Mouse (Mus musculus): ENCODE measurements at regions not wholly inside any gene's neighbourhood (a gene's known extent, or its start where the extent isn't known, plus 50 kb on each side); places are given as distances from the start of the nearest gene placed in this dataset.
"Not testable (repeated sequence)": the region's sequence is repeated elsewhere in the genome, so short reads cannot be mapped to it uniquely, and the experiment has no call there.

DNA sequence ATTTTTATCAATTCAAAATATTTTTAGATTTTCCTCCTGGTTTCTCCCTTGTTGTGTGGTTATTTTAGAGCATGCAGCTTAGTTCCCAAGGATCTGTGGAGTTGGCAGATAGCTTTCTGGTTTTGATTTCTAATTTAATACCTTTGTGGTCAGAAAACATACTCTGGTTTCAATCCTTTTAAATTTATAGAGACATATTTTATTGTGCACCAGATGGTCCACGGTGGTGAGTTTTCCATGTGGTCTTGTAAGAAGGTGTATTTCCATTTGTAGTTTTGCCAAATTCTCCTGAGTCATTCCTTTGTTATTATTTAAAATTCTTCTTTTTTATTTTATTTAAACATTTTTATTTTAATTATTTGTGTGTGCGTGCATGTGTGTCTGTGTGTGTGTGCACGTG, 154.5 kb downstream of the Lyplal1 start:
- H3K27me3 ChIP-seq = no peaks in the 10 kb centered on the region
- no peak for ATAC-seq (ENCODE audit: borderline replicate concordance, extremely low read depth, low FRiP score, low TSS enrichment)
- H3K4me1 ChIP-seq = peaks cover 8% of the 10 kb centered on the region
- H3K27ac ChIP-seq = no peak overlapping the region
- no peak overlapping the region for H3K9ac ChIP-seq
- WGBS = 87% methylated on average over 3 of the region's 3 CpGs
- no peak overlapping the region for H3K4me2 ChIP-seq
- no peak overlapping the region for H3K4me3 ChIP-seq
- H3K36me3 ChIP-seq = no peaks in the 10 kb centered on the region
- no peaks in the 10 kb centered on the region for H3K9me3 ChIP-seq

DNA sequence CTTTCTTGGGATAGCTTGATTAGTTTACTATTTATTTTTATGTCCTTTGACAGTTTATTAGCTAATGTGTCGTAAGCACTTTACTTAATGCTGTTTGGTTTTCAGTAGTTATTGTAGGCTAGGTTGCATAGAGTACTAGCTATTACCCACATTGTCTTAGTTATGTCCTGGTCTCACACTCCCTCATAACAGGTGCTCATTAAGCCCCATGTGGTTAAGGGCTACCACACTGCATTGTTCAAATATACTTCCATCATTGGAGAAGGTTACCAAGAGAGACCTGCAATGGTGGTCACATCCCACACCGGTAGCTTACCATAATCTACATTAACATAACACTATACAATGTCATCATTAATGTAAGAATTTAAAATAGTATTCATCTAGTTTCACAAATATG, 153.3 kb downstream of the Lyplal1 start:
- Histone ChIP-seq H3K4me2 (no peak overlapping the region), H3K27me3 (no peaks in the 10 kb centered on the region), H3K36me3 (no peaks in the 10 kb centered on the region), H3K4me3 (no peak overlapping the region), H3K27ac (no peak overlapping the region), H3K9ac (no peak overlapping the region), H3K4me1 (peaks cover 18% of the 10 kb centered on the region), H3K9me3 (no peaks in the 10 kb centered on the region)
- ATAC-seq (ENCODE audit: borderline replicate concordance, extremely low read depth, low FRiP score, low TSS enrichment) = no peak
- WGBS = 91% methylated on average over 2 of the region's 2 CpGs

DNA sequence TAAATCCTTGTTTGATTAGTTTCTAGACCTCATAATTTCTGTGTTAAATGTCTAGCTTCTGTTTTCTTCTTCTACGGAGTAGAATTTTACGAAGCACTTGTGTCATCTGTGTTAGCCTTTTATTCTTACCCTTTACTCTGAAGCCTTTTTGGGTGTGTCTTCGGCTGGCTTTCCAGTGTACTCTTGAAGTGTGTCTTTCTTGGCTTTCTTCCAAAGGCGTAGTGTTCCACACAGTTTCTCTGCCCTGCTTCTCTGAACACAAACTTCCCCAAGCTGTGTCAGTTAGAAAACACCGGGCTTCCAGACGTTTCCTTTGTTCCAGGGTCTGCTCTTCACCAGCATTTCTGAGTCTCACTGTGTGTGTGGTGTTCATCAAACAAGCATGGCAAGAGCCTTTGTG, 152.7 kb downstream of the Lyplal1 start:
- no peak for ATAC-seq (ENCODE audit: borderline replicate concordance, extremely low read depth, low FRiP score, low TSS enrichment)
- Histone ChIP-seq H3K9me3 (no peaks in the 10 kb centered on the region), H3K9ac (no peak overlapping the region), H3K4me1 (peaks cover 24% of the 10 kb centered on the region), H3K4me2 (no peak overlapping the region), H3K36me3 (no peaks in the 10 kb centered on the region), H3K27me3 (no peaks in the 10 kb centered on the region), H3K27ac (peak overlapping the region; percentile 12), H3K4me3 (no peak overlapping the region)
- WGBS = 34% methylated on average over 6 of the region's 6 CpGs

DNA sequence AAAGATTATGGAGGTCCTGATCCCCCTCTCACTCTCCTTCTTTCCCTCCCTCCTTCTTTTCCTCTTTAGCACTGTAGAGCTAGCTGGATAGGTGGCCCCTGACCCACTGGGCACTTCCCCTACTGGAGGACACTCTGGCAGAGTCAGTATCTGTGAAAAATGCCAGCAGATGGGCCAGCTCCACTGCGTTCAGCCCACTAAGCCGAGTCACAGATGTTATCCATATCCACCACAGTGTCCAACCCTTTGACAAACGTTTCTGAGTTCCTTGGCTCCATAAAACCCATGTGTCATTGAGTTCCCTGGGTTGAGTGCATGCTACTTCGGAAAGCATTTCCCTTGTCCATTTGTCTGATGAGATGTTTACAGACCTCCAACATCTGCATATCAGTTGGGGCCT, 149.9 kb downstream of the Lyplal1 start:
- Histone ChIP-seq H3K9me3 (no peaks in the 10 kb centered on the region), H3K36me3 (no peaks in the 10 kb centered on the region), H3K4me1 (peaks cover 33% of the 10 kb centered on the region), H3K4me3 (no peak overlapping the region), H3K9ac (no peak overlapping the region), H3K4me2 (no peak overlapping the region), H3K27me3 (no peaks in the 10 kb centered on the region), H3K27ac (peak overlapping the region; percentile 62; the same call in 1 of the 2 replicates)
- 51% methylated on average over 4 of the region's 4 CpGs for WGBS
- ATAC-seq (ENCODE audit: borderline replicate concordance, extremely low read depth, low FRiP score, low TSS enrichment) = peak; percentile 74; the same call in 1 of the 2 replicates

DNA sequence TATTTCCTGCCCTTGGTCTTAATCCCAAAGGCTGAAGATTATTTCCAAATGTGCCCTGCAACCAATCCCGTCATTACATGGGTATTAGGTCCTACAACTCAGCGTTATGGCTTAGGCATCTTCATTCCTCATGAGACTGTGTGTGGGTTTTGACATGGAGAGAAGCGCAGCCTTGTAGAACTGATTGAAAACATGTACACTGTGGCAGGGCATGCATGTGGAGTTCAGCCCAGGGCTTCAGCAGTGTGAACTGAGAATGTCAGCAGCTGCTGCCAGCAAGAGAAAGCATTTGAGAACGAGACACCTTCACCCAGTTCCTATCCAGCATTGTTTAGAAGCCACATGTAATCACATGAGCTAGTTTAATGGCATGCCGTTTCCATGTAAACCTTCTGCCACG, 149.3 kb downstream of the Lyplal1 start:
- Histone ChIP-seq H3K27ac (peak overlapping the region; percentile 62), H3K36me3 (no peaks in the 10 kb centered on the region), H3K27me3 (no peaks in the 10 kb centered on the region), H3K4me1 (peaks cover 33% of the 10 kb centered on the region), H3K4me3 (no peak overlapping the region), H3K4me2 (no peak overlapping the region), H3K9me3 (no peaks in the 10 kb centered on the region), H3K9ac (no peak overlapping the region)
- no peak for ATAC-seq (ENCODE audit: borderline replicate concordance, extremely low read depth, low FRiP score, low TSS enrichment)
- WGBS = 69% methylated on average over 6 of the region's 6 CpGs

DNA sequence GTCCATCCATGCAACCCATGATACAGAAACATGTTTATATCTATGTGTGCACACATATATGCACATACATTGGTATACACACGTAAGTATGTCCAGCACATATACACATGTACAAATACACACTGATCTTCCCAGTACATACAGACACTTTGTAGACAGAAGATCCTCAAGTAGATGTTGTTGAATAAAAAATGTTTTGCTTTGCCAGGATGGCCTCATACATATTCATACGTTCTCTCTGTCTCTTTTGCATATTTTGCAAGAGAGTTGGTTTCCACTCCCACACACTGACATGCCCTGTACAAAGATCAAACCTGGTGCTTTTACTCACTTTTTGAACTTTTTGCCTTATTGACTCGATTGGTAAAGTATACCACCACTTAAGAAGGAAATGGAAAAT, 148.5 kb downstream of the Lyplal1 start:
- H3K27me3 ChIP-seq = no peaks in the 10 kb centered on the region
- H3K4me1 ChIP-seq = peaks cover 33% of the 10 kb centered on the region
- WGBS = 73% methylated on average over 3 of the region's 3 CpGs
- H3K9ac ChIP-seq = no peak overlapping the region
- ATAC-seq (ENCODE audit: borderline replicate concordance, extremely low read depth, low FRiP score, low TSS enrichment) = no peak
- no peaks in the 10 kb centered on the region for H3K36me3 ChIP-seq
- H3K4me2 ChIP-seq = no peak overlapping the region
- peak overlapping the region; percentile 60 for H3K27ac ChIP-seq
- no peaks in the 10 kb centered on the region for H3K9me3 ChIP-seq
- H3K4me3 ChIP-seq = no peak overlapping the region

DNA sequence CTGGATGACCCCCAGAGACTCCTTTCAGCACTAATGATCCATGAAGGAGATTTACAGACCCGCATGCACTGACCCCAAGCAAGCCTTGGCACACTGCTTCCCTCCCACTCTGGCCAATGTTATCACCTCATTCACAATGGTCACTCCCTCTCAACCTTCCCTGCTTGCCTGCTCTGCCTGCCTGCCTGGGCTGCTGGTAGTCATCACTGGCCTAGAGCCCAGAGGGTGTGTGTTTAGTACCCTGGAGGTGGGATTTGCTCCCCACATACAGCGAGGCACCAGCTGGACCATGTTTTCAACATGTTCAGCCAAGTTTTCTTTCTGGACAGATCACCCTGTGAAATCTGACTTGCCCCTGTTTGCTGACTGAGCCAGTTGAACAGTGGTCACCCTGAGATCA, 147.9 kb downstream of the Lyplal1 start:
- ATAC-seq (ENCODE audit: borderline replicate concordance, extremely low read depth, low FRiP score, low TSS enrichment) = peak; percentile 95
- WGBS = 18% methylated on average over 2 of the region's 2 CpGs
- no peaks in the 10 kb centered on the region for H3K27me3 ChIP-seq
- no peak overlapping the region for H3K4me2 ChIP-seq
- no peaks in the 10 kb centered on the region for H3K36me3 ChIP-seq
- peaks cover 32% of the 10 kb centered on the region for H3K4me1 ChIP-seq
- H3K9ac ChIP-seq = no peak overlapping the region
- no peak overlapping the region for H3K4me3 ChIP-seq
- H3K27ac ChIP-seq = peak overlapping the region; percentile 60
- H3K9me3 ChIP-seq = no peaks in the 10 kb centered on the region

DNA sequence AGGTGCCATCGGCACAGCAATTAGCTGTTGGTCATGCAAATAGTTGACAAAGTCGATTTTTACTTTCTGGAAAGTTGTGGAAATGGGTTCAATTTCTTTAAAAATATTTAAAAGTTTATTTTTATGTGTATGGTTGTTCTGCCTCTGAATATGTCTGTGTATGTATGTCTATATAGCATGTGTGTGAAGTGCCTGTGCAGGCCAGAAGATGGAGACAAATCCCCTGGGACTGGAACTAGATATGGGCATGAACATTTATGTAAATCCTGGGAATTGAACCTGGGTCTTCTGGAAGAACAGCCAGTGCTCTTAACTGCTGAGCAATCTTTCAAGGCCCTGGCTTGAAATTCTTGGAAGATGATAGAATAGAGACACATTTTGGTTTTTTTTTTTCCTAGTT, 140.0 kb downstream of the Lyplal1 start:
- Histone ChIP-seq H3K27ac (no peak overlapping the region), H3K4me3 (no peak overlapping the region), H3K27me3 (no peaks in the 10 kb centered on the region), H3K9me3 (no peaks in the 10 kb centered on the region), H3K9ac (no peak overlapping the region), H3K4me2 (no peak overlapping the region), H3K36me3 (no peaks in the 10 kb centered on the region), H3K4me1 (no peaks in the 10 kb centered on the region)
- WGBS = 83% methylated on average over 2 of the region's 2 CpGs
- ATAC-seq (ENCODE audit: borderline replicate concordance, extremely low read depth, low FRiP score, low TSS enrichment) = no peak

DNA sequence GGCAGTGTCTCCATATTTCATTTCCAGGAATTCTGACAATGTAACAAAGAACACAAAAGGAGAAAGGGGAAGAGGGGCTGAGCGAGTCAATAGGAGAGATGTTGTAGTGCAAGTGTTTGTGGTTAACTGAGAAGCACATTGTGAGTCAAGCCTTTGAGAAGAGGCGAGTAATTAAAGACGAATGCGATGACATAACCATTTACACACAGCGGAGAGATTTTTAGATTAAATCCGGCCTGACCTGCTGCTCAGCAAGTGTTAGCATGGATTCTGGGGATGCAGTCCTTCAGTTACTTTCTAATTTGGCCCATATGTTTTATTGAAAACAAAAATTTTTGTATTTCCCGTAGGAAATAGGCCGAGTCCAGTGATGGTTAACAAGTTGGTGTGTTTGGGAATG, 127.7 kb downstream of the Lyplal1 start:
- Histone ChIP-seq H3K4me3 (no peak overlapping the region), H3K4me2 (no peak overlapping the region), H3K27ac (no peak overlapping the region), H3K27me3 (no peaks in the 10 kb centered on the region), H3K9ac (no peak overlapping the region), H3K36me3 (no peaks in the 10 kb centered on the region), H3K9me3 (no peaks in the 10 kb centered on the region), H3K4me1 (0 out of 2 replicates have a peak, but pooled peaks cover 5% of the 10 kb centered on the region)
- 70% methylated on average over 8 of the region's 8 CpGs for WGBS
- ATAC-seq (ENCODE audit: borderline replicate concordance, extremely low read depth, low FRiP score, low TSS enrichment) = no peak

DNA sequence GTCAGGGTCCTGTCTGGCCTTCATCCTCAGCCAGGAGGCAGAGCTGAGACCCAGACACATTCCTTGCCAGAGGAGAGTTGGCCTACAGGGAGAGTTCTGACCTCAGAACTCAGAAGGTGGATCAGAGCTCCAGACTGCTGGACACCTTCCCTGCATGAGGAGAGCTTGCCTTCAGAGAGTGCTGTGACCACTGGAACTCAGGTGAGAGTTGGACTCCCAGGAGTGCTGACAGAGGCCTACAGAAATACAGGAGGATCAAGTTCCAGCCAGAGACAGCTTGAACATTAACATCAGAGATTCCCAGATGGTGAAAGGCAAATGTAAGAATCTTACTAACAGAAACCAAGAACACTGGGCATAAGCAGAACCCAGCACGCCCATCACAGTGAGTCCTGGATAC, 117.0 kb downstream of the Lyplal1 start:
- not testable (repeated sequence) for H3K9ac ChIP-seq; H3K27me3 ChIP-seq; H3K9me3 ChIP-seq; H3K4me3 ChIP-seq; ATAC-seq (ENCODE audit: borderline replicate concordance, extremely low read depth, low FRiP score, low TSS enrichment); H3K4me2 ChIP-seq; H3K36me3 ChIP-seq; H3K4me1 ChIP-seq; H3K27ac ChIP-seq
- WGBS = 90% methylated on average over 1 of the region's 1 CpGs

DNA sequence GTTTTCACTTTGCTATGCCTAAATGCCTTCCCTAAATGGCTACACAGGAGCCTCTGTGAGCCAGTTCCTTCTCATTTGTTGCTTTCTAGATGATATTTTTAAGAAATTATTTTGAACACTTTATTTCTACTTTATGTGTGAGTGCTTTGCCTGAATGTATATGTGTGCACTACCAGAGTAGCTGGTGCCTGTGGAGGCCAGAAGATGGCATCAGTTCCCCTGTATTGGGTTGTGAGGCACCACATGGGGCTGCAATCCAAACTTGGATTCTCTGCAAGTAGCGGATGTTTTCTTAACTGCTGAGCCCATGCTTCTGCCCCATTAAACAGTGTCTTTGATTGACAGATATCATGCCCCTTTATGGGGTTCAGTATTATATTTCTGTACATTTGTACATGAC, 103.7 kb downstream of the Lyplal1 start:
- 76% methylated on average over 1 of the region's 1 CpGs for WGBS
- H3K4me3 ChIP-seq = no peak overlapping the region
- H3K27ac ChIP-seq = no peak overlapping the region
- no peaks in the 10 kb centered on the region for H3K36me3 ChIP-seq
- H3K9ac ChIP-seq = no peak overlapping the region
- H3K4me1 ChIP-seq = peaks cover 13% of the 10 kb centered on the region
- no peaks in the 10 kb centered on the region for H3K27me3 ChIP-seq
- no peak overlapping the region for H3K4me2 ChIP-seq
- no peaks in the 10 kb centered on the region for H3K9me3 ChIP-seq
- no peak for ATAC-seq (ENCODE audit: borderline replicate concordance, extremely low read depth, low FRiP score, low TSS enrichment)

DNA sequence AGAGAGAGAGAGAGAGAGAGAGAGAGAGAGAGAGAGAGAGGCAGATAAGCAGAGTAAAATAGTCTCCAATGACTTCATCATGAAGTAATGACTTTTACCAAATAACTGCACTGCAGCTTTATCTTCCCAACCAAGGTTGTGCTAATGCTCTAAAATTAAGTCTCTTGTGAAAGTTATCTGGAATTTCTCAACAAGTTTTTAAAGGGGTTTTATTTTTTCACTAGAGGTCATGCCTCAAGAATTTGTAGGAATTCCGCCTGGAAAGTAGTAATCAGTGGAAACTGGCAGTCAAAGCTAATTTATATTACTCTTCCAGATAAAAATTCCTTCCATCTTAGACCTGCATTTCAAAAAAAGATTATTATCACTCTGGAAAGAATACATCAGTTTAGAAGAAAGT, 102.9 kb downstream of the Lyplal1 start:
- Histone ChIP-seq H3K9me3 (no peaks in the 10 kb centered on the region), H3K27ac (peak overlapping the region; percentile 71; the same call in 1 of the 2 replicates), H3K36me3 (no peaks in the 10 kb centered on the region), H3K4me1 (peaks cover 13% of the 10 kb centered on the region), H3K4me2 (no peak overlapping the region), H3K27me3 (no peaks in the 10 kb centered on the region), H3K9ac (no peak overlapping the region), H3K4me3 (no peak overlapping the region)
- WGBS = 43% methylated on average over 1 of the region's 1 CpGs
- no peak for ATAC-seq (ENCODE audit: borderline replicate concordance, extremely low read depth, low FRiP score, low TSS enrichment)

DNA sequence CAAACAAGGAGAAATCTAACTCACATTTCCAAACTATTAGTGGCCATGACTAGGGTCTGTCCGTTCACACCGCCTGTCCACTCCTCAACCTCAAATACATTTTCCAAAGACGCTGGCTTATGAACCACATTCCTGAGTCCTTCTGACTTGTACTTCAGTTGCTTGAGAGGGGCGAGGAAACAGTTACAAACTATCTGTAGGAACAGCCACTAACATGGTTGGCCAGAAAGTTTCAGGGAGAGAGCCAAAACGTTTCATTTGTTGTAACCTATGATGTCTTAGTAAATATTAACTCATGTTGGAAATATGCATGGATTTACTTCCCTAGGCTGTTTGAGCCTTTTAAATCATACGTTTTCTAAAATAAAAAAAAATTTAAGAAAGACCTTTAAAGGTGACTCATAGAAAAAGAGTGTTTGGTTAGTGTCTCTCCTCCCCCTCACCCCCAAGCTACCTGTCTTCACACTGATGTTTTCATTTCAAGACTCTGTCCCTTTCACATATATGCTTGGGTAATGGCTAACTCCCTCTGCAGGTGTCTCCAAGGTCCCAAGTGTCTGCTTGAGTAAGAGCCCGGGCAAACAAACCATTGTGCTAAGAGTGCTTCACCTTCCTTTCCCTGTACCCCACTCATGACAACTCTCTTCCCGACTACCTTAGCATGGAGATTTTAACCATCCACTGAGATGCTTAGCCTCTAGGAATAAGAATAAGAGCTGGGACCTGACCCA, 101.1 kb downstream of the Lyplal1 start:
- Histone ChIP-seq H3K4me1 (peaks cover 13% of the 10 kb centered on the region), H3K27ac (peak overlapping the region; percentile 71), H3K36me3 (no peaks in the 10 kb centered on the region), H3K4me2 (peak overlapping the region; percentile 1; the same call in 1 of the 2 replicates), H3K9me3 (no peaks in the 10 kb centered on the region), H3K4me3 (no peak overlapping the region), H3K9ac (no peak overlapping the region), H3K27me3 (no peaks in the 10 kb centered on the region)
- WGBS = 39% methylated on average over 8 of the region's 8 CpGs
- ATAC-seq (ENCODE audit: borderline replicate concordance, extremely low read depth, low FRiP score, low TSS enrichment) = peak; percentile 62; the same call in 1 of the 2 replicates

All from lung, embryonic 15.5 days (tissue).